Mouse (Mus musculus) embryonic fibroblast, embryonic 13.5 days (primary cell): ENCODE measurements around the gene Nupr1l. TPM values are rescaled to one million over a fixed set of nuclear protein-coding genes. Genes with fewer than 3 reads are reported as not detected.

Experiments
- H3K27ac ChIP-seq: 2 replicates; pipeline ENCODE4 v1.5.1; 2012; ENCODE audit warnings: low read length, control low read depth, inconsistent platforms; ENCODE audit not compliant: insufficient read depth
- H3K4me1 ChIP-seq: 2 replicates; pipeline ENCODE4 v1.6.1; 2011; ENCODE audit warnings: low read length; ENCODE audit not compliant: control insufficient read depth, insufficient read depth
- H3K4me3 ChIP-seq: 2 replicates; pipeline ENCODE4 v1.5.1; 2011; ENCODE audit warnings: mild to moderate bottlenecking, control low read depth, low read length; ENCODE audit not compliant: insufficient read depth
- CTCF ChIP-seq: IDR thresholded peaks from 2 replicates; pipeline ENCODE4 v1.5.1; 2011; ENCODE audit warnings: mild to moderate bottlenecking, control low read depth, low read length, moderate library complexity, borderline replicate concordance; ENCODE audit not compliant: insufficient read depth
- POLR2A ChIP-seq: IDR thresholded peaks from 2 replicates; pipeline ENCODE4 v1.6.1; 2011; ENCODE audit warnings: low read depth, mild to moderate bottlenecking, control low read depth, low read length, moderate library complexity
- polyA plus RNA-seq: library from polyadenylated mRNA; stranded (reverse); fragments of >200 nt; gene quantifications from 2 replicates; pipeline ENCODE4 v1.2.4, GENCODE M21; 2011; ENCODE audit warnings: low read depth; ENCODE audit not compliant: missing spikeins, insufficient read length

Gene Nupr1l
- polyA plus RNA-seq: 2.0 TPM in 1 of 2 replicates, not detected in the other

DNA sequence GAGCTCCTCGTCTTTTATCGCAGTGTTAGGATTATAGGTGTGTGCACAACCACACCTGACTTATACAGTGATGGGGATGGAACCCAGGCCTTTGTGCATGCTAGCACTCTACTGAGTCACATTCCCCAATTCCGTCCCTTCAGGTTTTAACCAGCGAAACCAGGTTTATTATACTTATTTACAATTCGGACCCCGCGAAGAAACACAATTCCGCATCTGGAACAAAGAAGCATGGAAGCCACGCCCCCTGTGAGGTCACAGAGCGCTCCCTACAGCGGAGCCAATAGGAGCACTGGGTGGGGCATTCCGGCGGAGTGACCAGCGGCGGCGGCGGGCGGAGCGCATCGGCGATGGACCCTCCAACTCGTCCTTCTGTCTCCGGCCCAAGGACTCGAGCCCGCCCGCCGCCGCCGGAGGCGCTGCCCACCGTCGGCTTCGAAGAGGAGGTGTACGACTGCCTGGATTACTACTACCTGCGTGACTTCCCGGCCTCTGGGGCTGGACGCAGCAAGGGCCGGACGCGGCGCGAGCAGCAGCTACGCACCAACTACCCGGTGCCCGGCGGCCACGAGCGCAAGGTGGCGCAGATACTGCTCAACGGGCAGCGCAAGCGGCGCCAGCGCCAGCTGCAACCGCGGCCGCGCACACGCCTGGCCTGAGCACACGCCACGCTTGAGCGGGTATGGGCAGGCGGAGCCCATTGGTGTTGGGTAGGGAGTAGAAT is at the start of gene Nupr1l:
Nupr1l (plus strand) TSS at position 299 of the 724 bp plus-strand sequence.
- H3K4me1 ChIP-seq: no peaks in the 10 kb centered on the region
- TF ChIP-seq CTCF: 0 out of 2 replicates have a peak, but pooled peaks have one; percentile 13
- TF ChIP-seq POLR2A: peak; percentile 72
- 0 out of 2 replicates have a peak within 1 kb of the TSS, but pooled peaks have one; percentile 20 for H3K27ac ChIP-seq
- peak within 1 kb of the TSS; percentile 72 for H3K4me3 ChIP-seq

DNA sequence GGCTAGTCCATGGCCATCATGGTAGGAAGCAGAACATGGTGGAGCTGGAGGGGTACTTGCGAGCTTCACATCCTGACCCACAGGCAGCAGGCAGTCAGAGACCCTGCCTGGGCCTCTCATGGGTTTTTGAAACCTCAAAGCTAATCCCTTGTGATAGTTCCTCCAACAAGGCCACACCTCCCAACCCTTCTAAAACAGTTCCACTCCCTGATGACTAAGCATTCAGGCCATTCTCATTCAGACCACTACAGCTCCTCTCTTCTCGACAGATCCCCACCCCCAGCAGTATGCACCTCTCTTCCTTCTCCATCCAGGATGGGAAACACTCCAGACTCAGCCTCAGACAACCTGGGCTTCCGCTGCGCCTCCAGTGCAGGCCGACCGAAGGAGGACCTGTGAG is 46.0 kb upstream of the Nupr1l start:
- no peak for TF ChIP-seq POLR2A
- Histone ChIP-seq H3K4me1 (no peaks in the 10 kb centered on the region), H3K27ac (no peak overlapping the region), H3K4me3 (no peak overlapping the region)

DNA sequence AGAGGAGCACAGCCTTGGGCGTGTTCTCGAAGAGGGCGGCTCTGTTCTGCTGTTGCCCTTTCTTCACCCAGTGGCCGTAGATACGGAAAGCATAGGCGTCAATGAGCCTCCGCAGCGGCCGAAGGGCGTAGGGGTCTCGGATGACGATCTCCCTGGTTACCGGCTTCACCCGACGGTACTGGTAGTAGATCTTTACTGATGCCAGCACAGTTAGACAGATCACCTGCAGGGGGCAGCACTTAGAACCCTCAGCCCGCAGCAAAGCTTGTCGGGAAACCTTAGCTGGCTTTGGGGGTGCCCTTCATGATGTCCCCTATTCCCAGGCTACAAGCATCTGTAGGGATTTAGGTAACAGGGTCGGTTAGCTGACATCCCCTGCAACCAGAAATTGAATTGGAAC is 43.9 kb upstream of the Nupr1l start:
- Histone ChIP-seq H3K4me3 (no peak overlapping the region), H3K27ac (no peak overlapping the region), H3K4me1 (no peaks in the 10 kb centered on the region)
- TF ChIP-seq POLR2A: no peak
- TF ChIP-seq CTCF: no peak

DNA sequence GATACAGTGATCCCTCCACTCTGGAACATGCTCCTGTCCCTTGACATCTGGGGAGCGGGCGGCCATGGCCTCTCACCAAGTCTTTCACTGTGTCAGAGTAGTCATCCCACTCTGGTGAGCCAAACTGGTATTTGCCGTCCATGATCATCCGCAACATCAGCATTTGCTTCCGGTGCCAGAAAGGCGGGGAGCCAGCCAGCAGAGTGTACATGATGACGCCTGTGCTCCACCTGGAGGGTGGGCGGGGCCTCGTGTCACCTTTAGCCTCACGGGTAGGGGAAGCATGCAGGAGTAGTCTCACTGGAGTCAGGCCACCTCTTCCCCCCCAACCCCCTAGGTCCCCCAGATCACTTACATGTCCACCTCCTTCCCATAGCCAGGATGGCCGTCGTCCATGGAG is 42.5 kb upstream of the Nupr1l start:
- no peaks in the 10 kb centered on the region for H3K4me1 ChIP-seq
- H3K4me3 ChIP-seq: no peak overlapping the region
- no peak overlapping the region for H3K27ac ChIP-seq
- TF ChIP-seq POLR2A: no peak
- TF ChIP-seq CTCF: no peak

DNA sequence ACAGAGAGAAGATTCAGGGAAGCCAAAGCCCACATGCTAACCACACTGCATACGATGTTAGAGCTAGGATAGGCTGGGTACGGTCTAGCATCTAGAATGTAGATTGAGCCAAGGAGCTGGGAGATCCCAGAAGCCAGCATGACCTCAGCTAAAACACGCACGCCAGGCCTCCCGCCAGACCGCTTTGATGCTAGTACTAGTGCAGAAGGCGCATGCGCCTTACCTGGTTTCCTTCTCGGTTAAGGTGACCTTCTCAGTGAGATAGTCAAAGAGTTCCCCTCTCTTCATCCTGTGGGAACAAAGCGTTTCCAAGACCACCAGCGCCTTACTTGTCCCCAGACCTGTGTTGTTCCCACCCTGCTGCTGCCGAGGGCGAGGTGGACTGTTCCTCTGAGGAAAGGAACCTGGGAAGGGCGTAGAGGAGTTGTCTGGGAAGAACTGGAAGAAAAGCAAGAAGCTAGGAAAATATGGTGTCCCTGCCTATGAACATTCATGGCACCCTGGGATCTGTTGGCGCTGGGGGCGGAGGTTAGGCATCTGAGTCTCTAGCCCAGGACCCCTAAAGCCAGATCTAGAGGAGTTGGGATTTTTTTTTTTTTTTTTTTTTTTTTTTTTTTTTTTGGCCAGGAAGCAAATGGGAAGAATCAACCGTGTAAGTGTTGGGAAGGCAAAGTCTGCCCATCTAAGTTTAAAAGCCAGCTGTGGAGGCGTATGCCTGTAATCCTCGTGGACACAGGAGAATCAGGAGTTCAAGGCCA is 38.9 kb upstream of the Nupr1l start:
- TF ChIP-seq CTCF: no peak
- TF ChIP-seq POLR2A: no peak
- Histone ChIP-seq H3K4me1 (no peaks in the 10 kb centered on the region), H3K4me3 (no peak overlapping the region), H3K27ac (no peak overlapping the region)

DNA sequence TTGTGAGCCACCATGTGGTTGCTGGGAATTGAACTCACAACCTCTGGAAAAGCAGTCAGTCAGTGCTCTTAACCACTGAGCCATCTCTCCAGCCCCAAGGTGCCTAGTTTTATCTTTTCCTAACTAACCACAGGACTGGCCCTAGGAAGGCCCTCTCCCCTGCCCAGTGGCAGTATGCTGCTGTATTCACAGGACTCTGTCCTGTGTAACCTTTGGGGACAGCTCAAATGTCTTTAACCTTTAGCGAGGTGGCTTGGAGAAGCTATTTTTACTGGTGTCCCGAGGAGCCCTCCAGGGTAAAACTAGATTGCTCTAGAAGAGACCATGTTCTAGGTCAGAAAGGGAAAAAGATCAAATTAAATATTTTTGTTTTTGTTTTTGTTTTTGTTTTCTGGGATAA is 37.1 kb upstream of the Nupr1l start:
- no peak overlapping the region for H3K4me3 ChIP-seq
- H3K4me1 ChIP-seq: no peaks in the 10 kb centered on the region
- TF ChIP-seq CTCF (no peak), POLR2A (no peak)
- H3K27ac ChIP-seq: no peak overlapping the region

DNA sequence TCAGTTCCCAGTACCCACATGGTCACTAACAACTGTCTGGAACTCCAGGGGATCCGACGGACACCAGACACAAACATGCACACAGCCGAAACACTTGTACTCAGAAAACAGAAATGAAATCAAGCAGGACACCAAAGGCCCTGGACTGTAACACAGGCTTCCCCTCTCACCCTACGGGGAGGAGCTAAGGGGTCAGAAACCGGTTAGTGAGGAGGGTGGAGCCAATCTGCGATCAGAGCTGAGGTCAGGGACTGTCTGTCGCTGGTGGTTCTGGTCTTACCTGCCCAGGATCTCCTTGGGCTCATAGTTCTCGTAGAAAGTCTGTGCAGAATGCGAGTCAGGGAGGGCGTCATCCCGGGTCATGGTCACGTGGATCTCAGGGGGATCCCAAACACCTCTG is 34.4 kb upstream of the Nupr1l start:
- Histone ChIP-seq H3K4me3 (no peak overlapping the region), H3K27ac (no peak overlapping the region), H3K4me1 (no peaks in the 10 kb centered on the region; the same call in 1 of the 2 replicates)
- TF ChIP-seq POLR2A (no peak), CTCF (no peak)

DNA sequence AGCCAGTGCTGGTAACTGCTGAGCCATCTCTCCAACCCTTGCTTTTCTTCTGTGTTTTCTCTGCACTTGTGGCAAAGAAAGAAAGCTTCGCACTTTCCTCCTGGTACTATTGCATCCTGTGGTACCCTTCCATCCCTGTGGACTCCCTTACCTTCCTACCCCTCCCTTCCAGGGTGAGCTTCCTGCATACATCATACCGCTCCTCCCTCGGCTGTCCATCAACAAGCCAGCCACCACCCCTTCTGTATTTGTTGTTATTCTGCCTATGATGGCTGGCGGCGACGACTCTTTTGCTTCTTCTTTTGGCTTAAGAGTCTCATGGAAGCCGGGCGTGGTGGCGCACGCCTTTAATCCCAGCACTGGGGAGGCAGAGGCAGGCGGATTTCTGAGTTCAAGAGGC is 33.2 kb upstream of the Nupr1l start:
- TF ChIP-seq CTCF (no peak), POLR2A (no peak)
- Histone ChIP-seq H3K27ac (no peak overlapping the region), H3K4me3 (no peak overlapping the region), H3K4me1 (no peaks in the 10 kb centered on the region; the same call in 1 of the 2 replicates)

DNA sequence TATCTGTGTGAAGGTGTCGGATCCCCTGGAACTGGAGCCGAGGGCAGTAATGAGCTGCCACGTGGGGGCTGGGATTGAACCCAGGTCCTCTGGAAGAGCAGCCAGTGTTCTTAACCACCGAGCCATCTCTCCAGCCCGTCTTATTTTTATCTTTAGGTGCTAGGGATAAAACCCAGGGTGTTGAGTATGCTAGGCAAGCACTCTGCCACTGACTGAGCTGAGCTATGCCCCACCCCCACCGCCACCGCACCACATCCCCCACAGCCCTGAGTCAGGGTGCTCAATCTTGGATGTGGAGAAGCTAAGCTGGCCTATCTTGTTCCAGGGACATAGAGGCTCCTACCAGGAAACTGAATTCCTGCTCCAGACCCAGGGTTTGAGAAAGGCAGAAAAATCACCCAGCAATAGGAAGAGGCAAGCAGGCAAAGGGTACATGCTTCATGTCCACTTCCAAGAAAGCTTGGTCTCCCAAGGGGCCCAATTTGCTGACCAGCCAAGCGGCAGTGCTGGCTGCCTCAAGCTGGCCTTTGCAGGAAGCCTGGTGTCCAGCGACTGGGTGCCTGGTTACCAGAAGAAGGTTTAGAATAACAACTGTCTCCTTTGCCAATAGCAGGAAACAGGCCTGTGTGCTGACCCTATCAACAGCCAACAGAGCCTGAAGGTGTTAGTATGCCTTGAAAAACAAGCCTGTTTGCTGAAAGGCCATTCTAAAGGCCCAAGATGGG is 30.4 kb upstream of the Nupr1l start:
- no peak for TF ChIP-seq CTCF
- TF ChIP-seq POLR2A: no peak
- Histone ChIP-seq H3K4me1 (no peaks in the 10 kb centered on the region; the same call in 1 of the 2 replicates), H3K4me3 (no peak overlapping the region), H3K27ac (no peak overlapping the region)

DNA sequence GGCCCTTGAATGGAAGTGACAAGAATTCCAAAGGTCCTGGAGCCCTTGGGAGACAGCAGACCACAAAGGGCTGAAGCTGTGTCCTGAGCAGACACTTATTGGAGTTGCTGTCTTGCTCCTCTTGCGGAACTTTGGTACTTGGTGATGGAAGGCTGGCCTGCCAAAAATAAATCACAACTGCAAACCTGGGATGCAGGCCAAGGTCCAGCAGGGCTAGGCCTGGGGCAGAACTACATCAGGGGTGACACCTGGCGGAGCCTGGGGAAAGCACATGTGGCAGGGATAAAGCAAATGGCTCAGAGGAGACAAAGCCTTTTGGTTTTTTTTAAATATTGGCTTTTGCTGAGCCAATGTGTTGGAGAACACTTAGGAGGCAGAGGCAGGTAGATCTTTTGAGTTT is 29.4 kb upstream of the Nupr1l start:
- Histone ChIP-seq H3K4me3 (no peak overlapping the region), H3K4me1 (no peaks in the 10 kb centered on the region; the same call in 1 of the 2 replicates), H3K27ac (no peak overlapping the region)
- TF ChIP-seq CTCF: peak; percentile 46; the same call in 1 of the 2 replicates
- no peak for TF ChIP-seq POLR2A

DNA sequence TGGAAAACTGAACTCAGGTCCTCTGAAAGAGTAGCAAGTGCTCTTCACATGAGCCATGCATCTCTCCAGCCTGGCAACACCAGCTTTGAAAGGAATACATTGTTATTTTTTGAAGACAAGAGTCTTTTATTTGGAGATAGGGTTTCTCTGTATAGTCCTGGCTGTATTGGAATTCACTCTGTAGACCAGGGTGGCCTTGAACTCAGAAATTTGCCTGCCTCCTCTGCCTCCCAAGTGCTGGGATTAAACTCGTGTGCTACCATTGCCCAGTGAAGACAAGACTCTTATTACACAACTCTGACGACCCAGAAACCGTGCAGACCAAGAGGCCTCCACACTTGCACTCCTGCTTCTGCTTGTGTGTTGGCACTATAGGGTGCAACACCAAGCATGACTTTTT is 28.5 kb upstream of the Nupr1l start:
- no peak overlapping the region for H3K27ac ChIP-seq

More for the DNA sequence above, 28.5 kb upstream of the Nupr1l start:
- Histone ChIP-seq H3K4me3 (no peak overlapping the region), H3K4me1 (no peaks in the 10 kb centered on the region; the same call in 1 of the 2 replicates)
- TF ChIP-seq CTCF (no peak), POLR2A (no peak)
